In the genomic region with DNA sequence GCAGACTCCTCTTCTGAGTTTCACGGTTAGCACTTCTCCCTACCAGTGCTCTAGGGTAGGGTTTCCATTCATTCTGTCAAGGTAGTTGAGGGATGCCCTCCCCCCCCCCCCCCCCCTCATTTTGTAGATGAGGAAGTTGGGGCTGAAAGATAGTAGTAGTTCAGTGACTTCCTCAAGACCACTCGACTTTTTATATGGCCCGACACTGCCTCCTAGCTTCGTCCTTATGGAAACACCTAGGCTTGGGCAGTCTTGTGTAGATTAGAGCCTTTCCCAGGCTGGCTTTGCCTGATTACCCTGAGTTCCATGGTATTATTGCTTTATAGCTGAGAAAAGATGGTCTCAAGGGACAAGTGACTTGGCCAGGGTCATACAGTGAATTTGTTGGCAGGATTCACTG, we compare ENCODE assay signal across 15 mouse cellular contexts. TPM values are rescaled to one million over a fixed set of nuclear protein-coding genes. Genes with fewer than 3 reads are reported as not detected.
A peak's percentile ranks its signal among the peaks of the same experiment; 100 is the strongest.
DNase-seq lines count a peak whose midpoint lies in the region; ATAC-seq and TF ChIP-seq lines count a peak whose summit lies in the region.
"Had no signal": no experiment of that assay in that cellular context is flagged by ENCODE, and none has a peak within 500 bp of the region (broad histone marks: within the 10 kb centered on the region; RNA-seq: fewer than 3 reads in every experiment).

No protein-coding gene starts in this region.

- peaks cover 22% of the 10 kb centered on the region for H3K4me1 ChIP-seq in kidney, postnatal 0 days (replicated peaks; ENCODE audit: insufficient read depth, low read length)
- H3K4me1 ChIP-seq in kidney, embryonic 14.5 days (ENCODE audit: control insufficient read depth, insufficient read depth, low read length), result peaks cover 58% of the 10 kb centered on the region

- no peak for ATAC-seq in kidney, postnatal 0 days (replicated peaks; ENCODE audit: low FRiP score, low read depth)
- no peak for ATAC-seq in kidney, embryonic 14.5 days (ENCODE audit: low FRiP score, low TSS enrichment)
- peak; percentile 53 for ATAC-seq in megakaryocyte progenitor cell, adult 5-6 weeks (replicated peaks; ENCODE audit: poor library complexity)
- no peak for ATAC-seq in erythroid progenitor cell, adult 5-6 weeks (replicated peaks; ENCODE audit: low FRiP score, poor library complexity, severe bottlenecking)
- ATAC-seq: forebrain, embryonic 13.5 days had no signal

- no peaks in the 10 kb centered on the region for H3K27me3 ChIP-seq in kidney, postnatal 0 days (ENCODE audit: insufficient read depth, low read length)
- no peaks in the 10 kb centered on the region for H3K27me3 ChIP-seq in kidney, embryonic 14.5 days (ENCODE audit: control insufficient read depth, insufficient read depth, low read length)
- H3K27me3 ChIP-seq: embryonic facial prominence, embryonic 12.5 days; forebrain, embryonic 13.5 days had no signal

- 58% methylated on average over 4 of the region's 4 CpGs for WGBS in kidney, postnatal 0 days
- 60% methylated on average over 4 of the region's 4 CpGs for WGBS in kidney, embryonic 14.5 days

- H3K9ac ChIP-seq in kidney, postnatal 0 days (ENCODE audit: low read depth, low read length), result no peak overlapping the region
- no peak overlapping the region for H3K9ac ChIP-seq in kidney, embryonic 14.5 days (ENCODE audit: low read depth, low read length)
- H3K9ac ChIP-seq: embryonic facial prominence, embryonic 12.5 days; forebrain, embryonic 13.5 days had no signal

- H3K9me3 ChIP-seq in kidney, postnatal 0 days (replicated peaks; ENCODE audit: low read length), result no peaks in the 10 kb centered on the region
- H3K9me3 ChIP-seq in kidney, embryonic 14.5 days (ENCODE audit: control insufficient read depth, low read length), result no peaks in the 10 kb centered on the region
- H3K9me3 ChIP-seq: embryonic facial prominence, embryonic 12.5 days; forebrain, embryonic 13.5 days; G1E had no signal

- H3K4me2 ChIP-seq in kidney, postnatal 0 days (ENCODE audit: low read length), result no peak overlapping the region
- H3K4me2 ChIP-seq in kidney, embryonic 14.5 days (replicated peaks; ENCODE audit: low read depth, low read length), result no peak overlapping the region
- H3K4me2 ChIP-seq: embryonic facial prominence, embryonic 12.5 days; forebrain, embryonic 13.5 days had no signal

- H3K36me3 ChIP-seq in kidney, postnatal 0 days (ENCODE audit: insufficient read depth, low read length), result no peaks in the 10 kb centered on the region
- peaks cover 9% of the 10 kb centered on the region; the same call in 1 of the 2 replicates for H3K36me3 ChIP-seq in kidney, embryonic 14.5 days (ENCODE audit: control insufficient read depth, insufficient read depth, low read length)

- no peak overlapping the region for H3K4me3 ChIP-seq in kidney, postnatal 0 days (replicated peaks; ENCODE audit: low read depth, low read length)
- no peak overlapping the region for H3K4me3 ChIP-seq in kidney, embryonic 14.5 days (ENCODE audit: low read length)
- H3K4me3 ChIP-seq: embryonic facial prominence, embryonic 12.5 days; forebrain, embryonic 13.5 days; left cerebral cortex, adult 2 months had no signal

- no peak overlapping the region for H3K27ac ChIP-seq in kidney, postnatal 0 days
- no peak overlapping the region for H3K27ac ChIP-seq in kidney, embryonic 14.5 days (ENCODE audit: low read depth, low read length)
- H3K27ac ChIP-seq: embryonic facial prominence, embryonic 12.5 days; forebrain, embryonic 13.5 days; left cerebral cortex, adult 2 months had no signal

- no peak for DNase-seq in kidney, postnatal 0 days (ENCODE audit: low spot score)
- peak; percentile 19 to 32 for DNase-seq in B cell, adult 2 months
- DNase-seq in T-cell, adult 2 months (ENCODE audit: low spot score), result peak; percentile 19
- DNase-seq in adrenal gland, adult 18-20 months (ENCODE audit: low spot score in 2 of 2), result no peak
- DNase-seq in spleen, adult 12 weeks (ENCODE audit: low spot score), result no peak
- DNase-seq: gastrocnemius, postnatal 14 days; midbrain, embryonic 14.5 days; right cerebral cortex, postnatal 14 days had no signal

- peak; percentile 36; the same call in 1 of the 2 replicates for TF ChIP-seq CTCF in kidney, postnatal 0 days (IDR thresholded peaks at IDR 0.05; ENCODE audit: low read depth)

RNA-seq across cellular contexts. Expression of gene Ssbp3, which starts 41.0 kb away (rescaled TPM):
- 62.6 and 68.3 TPM in 2 replicates for polyA plus RNA-seq in kidney, postnatal 0 days (2015; fragmentation: Nextera tagmentation; extraction: Ambion mirVana)
- 81.5 and 118 TPM in 2 replicates for polyA plus RNA-seq in kidney, embryonic 14.5 days (2014; fragmentation: Nextera tagmentation; extraction: Ambion mirVana)
- 35.5 and 36.5 TPM in 2 replicates for total RNA-seq in megakaryocyte progenitor cell, adult 5-6 weeks (2015)
- total RNA-seq in megakaryocyte progenitor cell, adult 5-6 weeks (2017), result 16.0 and 30.8 TPM in 2 replicates
- total RNA-seq in adrenal gland, adult 18-20 months (2021), result 10 to 100 TPM; 70.5 to 75.9 TPM
- total RNA-seq in erythroid progenitor cell, adult 5-6 weeks (2015; ENCODE audit: low replicate concordance), result 181 and 212 TPM in 2 replicates
- total RNA-seq in erythroid progenitor cell, adult 5-6 weeks (2017; ENCODE audit: low replicate concordance), result 93.7 and 104 TPM in 2 replicates

Comparison
In these comparisons a context has a peak if more than half of its experiments do, and no peak if none do; other contexts are left out.
1. DNase-seq: peak in B cell, adult 2 months (2 of 2) and T-cell, adult 2 months (single experiment); none in kidney, postnatal 0 days (single experiment), adrenal gland, adult 18-20 months (0 of 2) and spleen, adult 12 weeks (single experiment).